Mouse (Mus musculus): Measurements from ENCODE around the gene Spdye4c.
A peak's percentile ranks its signal among the peaks of the same experiment; 100 is the strongest.

Gene Spdye4c

DNA sequence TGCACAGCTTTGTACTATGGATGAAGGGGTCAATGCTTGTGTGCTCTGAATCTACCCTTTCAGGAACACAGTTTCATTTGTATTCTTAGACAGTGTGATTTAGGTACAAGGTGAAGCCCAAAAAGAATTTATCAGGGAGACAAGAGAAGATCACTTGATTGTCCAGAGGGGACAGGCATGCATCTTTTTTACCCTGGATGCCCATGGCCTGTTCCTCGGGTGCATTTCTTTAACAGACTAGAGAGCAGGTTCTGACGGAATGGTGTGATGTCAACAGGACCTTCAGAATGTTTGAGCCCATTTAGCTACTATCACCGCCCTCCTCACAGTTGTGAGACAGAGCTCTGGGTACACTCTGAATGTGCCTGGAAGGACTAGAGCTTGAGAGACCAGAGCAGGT, at the start of gene Spdye4c:
Gene Spdye4c, plus strand, starts transcription at position 301 of the 400 bp plus-strand sequence.
- no peak for DNase-seq (ENCODE audit: low spot score in 2 of 2)

DNA sequence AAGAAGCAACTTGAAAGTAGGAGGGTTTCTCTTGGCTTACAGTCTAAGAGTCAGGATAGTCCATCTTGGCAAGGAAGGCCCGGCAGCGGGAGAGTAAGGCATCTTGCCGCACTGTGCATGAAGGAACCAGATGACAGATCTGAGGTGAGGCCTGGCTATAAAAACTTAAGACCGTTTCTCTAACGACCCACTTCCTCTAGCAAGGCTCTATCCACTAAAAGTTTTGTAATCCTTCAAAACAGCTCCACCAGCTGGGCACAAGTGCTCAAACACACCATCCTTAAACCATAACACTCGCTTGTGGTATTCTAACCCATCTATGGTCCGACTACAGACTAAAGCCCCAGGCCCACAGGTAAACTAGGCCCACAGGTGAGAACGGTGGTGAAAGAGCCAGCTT, 47.5 kb upstream of the Spdye4c start:
- DNase-seq (ENCODE audit: low spot score in 2 of 2), result no peak

DNA sequence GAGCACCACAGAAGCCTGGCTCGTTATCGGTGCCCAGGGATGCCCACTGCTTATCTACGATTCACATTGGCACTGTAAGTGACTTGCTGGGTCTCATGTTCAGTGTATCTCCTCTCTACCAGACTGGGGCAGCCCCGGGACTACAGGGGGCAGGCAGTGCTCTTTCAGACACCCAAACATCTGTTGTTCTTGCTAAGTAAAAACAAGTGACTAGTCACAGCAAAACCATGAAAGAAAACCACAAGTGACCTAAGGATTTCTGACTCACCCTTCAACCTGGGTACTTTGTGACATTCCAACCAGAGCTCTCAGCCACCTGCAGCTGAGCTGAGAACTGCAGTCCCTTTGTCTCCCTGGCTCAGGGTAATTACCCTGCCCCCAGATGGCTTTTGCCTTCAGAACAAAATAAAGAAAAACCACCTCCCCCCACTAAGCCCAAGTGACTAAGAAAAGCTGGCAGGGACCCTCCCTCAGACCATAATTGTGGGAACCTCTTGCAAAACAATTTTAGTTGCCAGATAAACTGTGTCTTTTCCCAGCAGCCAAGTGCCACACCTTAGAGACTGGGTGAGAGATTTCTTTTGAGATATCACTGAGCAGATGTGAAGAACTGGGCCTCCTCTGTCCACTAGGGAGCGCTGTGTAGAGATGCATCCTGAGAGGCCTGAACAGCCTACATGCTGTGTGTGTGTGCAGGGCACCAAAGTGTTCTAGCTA, 46.4 kb upstream of the Spdye4c start:
- DNase-seq (ENCODE audit: low spot score in 2 of 2), result peak in 1 of 2 experiments; percentile 45

DNA sequence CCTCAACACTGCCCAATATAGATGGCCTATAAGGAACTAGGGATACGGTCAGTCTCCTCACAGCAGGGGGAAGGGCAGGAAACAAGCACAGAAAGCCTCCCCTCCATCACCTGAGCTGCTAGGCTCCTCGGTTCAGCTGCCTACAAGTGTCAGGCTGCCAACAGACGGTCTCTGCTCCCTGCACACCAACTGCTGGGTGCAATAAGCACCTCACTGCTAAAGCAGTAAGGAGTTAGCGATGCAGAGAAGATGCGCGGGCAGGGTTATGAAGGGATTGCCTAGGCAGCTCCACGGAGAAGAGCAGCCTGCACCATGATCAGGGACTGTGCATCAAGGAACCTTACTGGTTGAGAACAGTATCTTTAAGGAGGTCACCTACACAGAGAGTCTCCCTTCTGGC, 45.6 kb upstream of the Spdye4c start:
- no peak for DNase-seq (ENCODE audit: low spot score in 2 of 2)

DNA sequence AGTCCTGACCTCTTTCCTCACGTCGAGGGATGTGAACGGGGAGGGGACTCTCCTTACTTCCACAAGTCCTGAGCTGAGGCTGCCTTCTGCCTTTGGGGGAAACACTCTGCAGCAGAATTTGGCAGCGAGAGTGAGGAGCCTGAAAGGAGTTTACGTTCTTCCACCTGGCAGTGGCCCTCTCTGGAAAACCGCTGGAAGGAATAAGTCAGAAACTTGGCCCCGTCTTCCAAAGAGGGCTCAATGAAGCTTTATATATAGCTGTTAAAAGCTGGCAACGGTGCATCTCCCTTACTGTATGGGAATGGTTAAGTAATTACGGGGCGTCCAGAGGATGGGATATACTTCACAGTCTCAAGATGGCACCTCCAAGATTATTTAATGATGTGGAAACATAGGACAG, 43.9 kb upstream of the Spdye4c start:
- DNase-seq (ENCODE audit: low spot score in 2 of 2), result no peak

DNA sequence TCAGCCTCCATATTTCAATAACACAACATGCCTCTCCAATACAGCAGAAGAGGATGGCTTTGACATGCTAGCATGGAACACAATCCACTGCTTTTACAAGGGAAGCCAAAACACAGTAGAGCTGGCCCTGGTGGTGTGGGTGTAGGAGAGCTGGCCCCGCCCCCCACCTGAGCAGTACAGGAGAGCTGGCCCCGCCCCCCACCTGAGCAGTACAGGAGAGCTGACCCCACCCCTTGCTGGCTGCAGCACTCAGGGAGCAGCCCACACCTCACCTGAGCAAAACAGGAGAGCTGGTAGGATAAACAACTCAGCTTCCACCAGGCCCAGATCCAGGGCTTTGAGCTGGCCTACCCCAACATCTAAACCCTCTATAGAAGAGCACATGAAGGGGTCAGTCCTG, 42.7 kb upstream of the Spdye4c start:
- no peak for DNase-seq (ENCODE audit: low spot score in 2 of 2)

DNA sequence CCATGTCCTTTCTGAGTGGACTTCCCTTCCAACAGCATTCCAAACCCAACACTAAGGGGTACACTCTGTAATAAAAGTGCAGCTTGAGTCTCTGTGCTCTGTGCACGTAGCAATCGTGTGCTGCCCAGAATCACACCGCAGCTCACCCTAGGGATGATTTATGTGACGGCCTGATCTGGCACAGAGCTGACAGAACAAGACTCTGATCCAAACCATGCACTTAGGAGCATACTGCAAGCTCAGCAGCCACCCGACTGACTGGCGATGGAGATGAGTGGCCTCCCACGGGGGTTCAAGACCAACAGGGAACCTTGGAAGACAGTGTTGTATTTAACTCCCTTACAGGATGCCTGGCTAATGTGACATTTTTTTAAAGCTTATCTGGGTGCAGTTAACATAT, 41.4 kb upstream of the Spdye4c start:
- no peak for DNase-seq (ENCODE audit: low spot score in 2 of 2)

DNA sequence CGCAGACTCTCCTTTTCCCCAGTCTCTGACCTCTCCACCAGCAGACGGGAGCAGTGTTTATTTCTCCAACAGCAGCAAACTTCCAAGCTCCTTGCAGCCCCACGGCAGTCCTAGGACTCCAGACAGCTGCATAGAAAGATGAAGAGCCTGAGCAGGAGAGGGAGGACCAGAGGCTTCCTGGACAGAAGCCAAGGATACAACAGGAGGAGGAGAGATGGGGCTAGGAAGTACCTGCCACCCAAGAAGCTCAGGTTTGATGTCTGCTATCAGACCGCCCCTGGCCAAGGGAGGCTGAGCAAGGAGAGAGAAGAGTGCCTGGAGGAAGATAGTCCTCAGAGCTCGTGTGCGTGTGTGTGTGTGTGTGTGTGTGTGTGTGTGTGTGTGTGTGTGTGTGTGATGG, 41.0 kb upstream of the Spdye4c start:
- DNase-seq (ENCODE audit: low spot score in 2 of 2), result no peak

DNA sequence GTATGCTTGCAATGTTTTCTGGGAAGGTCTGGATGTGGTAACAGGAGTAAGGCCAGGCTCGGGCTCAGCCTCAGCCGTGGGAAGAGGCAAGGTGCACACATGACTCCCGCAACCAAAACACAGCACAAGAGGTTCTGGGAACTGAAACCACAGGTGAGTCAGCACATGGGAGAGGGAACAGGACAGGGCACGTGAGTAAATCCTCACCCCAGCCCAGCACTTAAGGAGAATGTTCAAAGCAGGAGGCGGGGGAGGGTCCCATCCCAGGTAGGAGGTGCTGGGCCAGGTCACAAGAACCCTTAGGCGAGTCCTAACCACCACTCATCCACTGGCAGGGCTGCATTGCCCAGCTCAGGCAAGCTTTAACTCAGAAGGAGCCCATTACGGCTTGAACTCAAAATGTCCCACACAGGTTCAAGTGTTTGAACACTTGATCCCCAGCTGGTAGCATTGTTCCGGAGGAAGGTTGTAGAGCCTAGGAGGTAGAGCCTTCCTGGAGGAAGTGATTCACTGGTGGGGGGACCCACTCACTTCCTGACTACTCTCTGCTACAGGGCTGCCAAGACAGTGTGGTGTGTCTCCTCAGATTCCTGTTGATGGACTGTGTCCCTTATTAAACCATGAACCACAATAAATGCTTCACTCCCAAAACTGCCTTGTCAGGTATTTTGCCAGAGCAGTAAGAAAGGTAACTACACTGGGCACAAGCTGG, 38.8 kb upstream of the Spdye4c start:
- no peak for DNase-seq (ENCODE audit: low spot score in 2 of 2)

DNA sequence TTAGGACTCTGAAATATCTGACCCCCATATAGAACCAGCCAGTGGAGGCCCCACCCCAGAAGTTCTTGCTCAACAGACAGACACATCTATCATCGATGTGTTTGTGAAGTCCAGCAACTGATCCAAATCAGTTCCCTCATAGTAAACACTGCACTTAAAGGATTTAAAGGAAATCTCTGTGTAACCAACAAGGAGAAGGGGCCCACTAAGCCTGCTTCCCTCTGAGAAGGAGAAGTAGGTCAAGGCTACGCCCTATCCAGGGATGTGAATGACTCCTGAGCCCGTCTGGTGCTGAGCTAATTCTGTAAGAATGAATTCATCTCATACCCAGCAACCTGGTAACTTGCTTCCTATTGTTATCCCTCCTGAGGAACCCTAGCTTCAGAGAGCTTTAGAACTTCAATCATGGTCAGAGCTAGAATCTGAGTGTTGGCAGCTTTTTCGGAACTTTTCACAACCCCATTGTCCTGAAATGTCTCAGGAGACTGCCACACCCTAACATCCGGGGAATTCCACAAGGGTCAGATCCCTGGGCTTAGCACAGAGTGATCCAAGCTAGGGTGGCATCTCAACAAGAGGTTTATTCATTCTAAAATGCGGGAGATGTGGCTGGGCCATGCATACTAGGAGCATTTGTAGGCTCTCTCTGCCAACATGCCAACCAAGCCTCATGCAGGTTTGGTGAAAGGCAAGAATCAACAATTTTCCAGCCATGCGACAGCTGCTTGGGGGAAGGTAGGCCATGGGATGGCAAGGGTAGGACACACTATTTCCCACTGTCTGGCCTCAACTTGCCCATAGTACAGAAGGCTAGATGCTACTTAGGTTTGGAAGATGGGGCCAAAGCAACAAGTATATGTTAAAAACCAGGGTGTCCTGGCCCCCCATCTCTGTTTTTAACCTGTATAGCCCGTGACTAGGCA, 38.0 kb upstream of the Spdye4c start:
- no peak for DNase-seq (ENCODE audit: low spot score in 2 of 2)

DNA sequence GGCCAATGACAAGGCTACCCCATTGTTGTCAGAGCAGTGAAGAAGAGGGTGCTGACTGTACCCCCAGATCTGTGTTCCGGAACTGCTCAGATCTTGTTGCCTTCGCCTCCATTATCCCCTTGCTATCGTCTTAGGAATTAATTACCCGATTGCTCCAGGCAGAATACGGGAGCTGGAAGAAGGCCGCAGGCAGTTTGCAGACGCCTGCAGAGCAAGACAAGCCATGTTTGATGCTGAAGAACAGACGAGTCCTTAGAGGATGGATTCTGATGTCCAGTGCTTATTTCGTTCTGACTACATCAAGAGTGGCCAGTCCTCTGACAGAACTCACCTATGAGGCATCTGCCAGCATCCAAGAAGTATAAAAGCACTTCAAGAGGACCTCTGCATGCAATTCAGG, 35.9 kb upstream of the Spdye4c start:
- no peak for DNase-seq (ENCODE audit: low spot score in 2 of 2)

DNA sequence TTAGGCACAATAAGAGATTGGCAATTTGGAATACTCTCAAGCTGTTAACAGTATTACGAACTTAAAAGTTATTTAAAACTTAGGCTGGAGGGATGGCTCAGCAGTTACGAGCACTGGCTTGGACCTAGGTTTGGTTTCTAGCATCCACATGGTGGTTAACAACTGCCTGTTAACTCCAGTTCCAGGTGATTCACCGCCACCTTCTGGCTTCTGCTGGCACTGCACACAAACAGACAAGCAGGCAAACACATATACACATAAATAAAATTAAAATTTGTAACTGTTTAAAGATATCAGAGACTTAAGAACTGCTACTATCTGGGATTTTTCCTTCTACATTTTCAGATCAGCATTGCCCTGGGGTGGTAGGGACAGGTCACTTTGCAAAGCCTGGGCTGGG, 26.8 kb upstream of the Spdye4c start:
- DNase-seq (ENCODE audit: low spot score in 2 of 2), result no peak

DNA sequence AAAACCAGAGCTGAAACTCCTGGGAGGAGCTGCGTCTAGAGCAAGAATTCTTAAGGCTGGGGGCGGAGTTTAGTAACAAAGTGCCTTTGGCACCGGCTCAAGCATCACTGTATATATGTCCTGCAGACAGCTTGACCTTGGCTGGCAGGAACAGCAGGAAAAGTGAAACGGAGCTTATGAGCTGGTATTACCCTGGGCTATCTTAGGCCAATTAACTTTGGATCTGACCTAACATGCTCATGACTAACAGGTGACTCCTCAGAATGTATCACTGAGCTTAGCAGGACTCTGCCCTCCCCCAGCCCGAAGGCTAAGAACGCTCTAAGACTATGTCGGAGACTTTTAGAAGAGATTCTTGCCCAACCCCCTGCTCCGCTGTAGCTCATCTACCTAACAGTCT, 25.1 kb upstream of the Spdye4c start:
- no peak for DNase-seq (ENCODE audit: low spot score in 2 of 2)

DNA sequence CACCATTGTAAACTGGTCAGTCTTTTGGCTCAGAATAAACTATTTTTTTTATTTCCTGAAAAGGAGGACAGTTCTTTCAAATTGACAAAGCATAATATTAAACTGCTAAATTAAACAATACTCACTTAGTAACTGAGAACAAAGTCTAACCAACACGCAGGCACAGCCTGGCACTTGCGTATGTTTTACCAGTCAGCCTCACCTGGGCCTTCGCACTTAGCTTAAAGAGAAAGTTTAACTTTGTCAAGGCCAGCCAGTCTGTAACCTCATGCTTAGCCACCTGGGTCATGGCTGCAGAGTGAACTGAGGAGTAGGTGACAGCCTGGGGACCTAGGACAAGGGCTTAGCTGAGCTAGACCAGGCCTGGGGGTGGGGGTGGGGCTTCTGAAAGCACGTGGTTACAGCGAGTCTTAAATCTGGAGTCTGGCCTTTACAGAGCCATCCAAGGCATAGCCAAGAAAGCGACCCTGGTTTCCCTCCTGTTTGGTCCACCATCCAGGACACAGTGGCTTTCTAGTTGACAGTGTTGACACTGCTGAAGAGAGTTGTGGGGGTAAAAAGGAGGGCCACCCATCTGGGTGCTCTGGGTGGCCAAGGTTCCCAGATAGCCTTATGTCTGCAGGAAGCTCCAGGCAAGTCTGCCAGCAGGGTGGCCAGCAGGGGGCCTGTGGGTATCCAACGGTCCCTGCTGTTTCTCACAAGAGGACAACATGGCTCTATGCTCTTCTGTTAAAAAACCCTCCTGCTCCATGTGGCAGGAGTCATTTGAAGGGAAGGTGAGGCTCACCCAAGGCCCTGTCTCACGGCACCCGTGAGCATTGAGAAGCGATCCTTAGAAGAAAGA, 24.5 kb upstream of the Spdye4c start:
- DNase-seq (ENCODE audit: low spot score in 2 of 2), result no peak

DNA sequence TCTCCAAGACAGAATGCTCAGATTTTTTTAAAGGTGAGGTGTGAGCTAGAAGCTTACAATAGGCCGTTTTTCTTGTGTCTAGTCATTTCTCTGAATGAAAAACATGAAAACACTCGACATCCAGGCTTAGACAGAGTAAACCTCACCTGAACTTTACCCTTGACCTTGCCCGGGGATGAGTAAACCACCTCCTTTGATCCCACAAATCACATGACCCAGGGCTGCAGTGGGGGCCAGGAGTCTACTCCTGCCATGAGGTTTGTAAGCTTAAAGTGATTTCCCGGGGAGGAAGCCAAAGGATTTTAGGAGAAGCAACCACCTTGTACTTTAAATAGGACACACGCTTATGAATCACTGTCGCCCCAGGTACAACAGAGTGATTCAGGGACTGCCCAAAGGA, 23.0 kb upstream of the Spdye4c start:
- DNase-seq (ENCODE audit: low spot score in 2 of 2), result no peak

DNA sequence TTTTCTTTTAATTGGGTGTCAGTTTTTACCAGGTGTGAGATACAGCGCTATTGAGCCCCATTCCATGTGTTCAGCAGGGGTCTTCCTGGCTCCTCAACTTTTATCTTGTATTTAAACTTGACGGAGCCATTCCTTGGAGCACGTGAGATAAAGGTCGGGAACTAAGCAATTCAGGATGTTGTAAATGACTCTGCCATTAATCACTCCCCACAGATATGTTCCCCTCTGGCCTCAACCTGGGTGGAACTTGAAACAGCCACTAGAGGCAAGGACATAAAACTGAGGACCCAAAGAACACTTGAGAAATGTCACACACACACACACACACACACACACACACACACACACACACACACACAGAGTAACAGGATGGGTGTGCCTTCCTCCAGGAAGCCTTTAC, 22.5 kb upstream of the Spdye4c start:
- no peak for DNase-seq (ENCODE audit: low spot score in 2 of 2)

DNA sequence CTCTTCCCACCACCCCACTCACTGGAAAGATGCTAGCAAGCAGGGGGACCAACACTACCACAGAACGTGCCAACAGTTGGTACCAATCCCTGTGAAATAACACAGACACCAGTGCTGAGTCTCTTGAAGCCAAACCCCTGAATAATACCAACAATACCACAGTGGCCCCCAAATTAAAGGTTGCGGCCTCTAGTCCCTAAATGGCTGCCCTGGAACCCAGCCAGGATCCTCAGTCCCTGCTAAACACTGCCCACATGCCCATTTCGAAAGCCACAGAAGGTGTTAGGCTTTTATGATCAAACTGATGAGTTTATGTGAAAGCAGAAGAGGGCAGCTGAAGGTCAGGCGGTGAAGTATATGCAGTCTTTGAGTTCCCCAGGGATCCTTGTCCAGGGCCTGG, 20.0 kb upstream of the Spdye4c start:
- DNase-seq (ENCODE audit: low spot score in 2 of 2), result no peak

DNA sequence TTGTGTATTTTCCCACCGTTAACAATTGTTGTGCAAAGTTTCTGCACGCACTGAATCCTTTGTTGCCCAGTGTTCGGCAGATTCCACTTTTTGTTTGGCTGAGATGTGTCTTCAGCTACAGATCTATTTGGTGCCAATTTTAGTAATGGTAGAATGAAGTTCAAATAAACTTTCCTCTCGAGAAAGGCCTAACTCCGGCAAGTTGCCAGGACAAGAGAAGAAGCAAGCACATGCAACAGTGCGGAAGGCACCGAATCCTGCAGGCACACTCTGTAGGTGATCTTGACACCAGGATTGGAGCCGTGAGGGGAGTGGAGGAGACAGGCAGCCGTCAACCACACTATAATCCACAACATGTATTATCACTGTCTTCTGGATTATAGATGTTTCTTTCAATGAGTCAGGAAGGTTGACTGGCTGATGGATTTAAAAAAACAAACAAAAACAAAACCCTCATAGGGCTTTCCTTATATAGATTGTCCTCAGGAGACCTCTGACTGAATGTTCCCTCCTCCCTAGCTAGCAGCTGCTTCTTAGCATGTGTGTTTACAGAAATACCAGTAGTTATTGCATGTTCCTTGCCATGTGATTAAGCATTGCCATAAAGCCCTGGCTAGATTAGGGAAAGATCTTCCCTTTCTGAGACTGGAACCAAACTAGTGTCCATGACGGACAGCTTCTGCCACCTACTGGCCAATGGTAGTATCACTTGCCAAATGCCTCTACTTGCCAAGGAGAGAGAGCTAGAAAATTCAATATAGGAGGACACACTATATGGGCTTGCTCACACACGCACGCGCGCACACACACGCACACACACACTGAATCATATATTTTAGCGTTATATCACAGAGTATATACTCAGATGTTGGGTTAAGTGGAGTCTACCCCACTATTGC, 18.0 kb upstream of the Spdye4c start:
- DNase-seq (ENCODE audit: low spot score in 2 of 2), result peak; percentile 86 to 91

DNA sequence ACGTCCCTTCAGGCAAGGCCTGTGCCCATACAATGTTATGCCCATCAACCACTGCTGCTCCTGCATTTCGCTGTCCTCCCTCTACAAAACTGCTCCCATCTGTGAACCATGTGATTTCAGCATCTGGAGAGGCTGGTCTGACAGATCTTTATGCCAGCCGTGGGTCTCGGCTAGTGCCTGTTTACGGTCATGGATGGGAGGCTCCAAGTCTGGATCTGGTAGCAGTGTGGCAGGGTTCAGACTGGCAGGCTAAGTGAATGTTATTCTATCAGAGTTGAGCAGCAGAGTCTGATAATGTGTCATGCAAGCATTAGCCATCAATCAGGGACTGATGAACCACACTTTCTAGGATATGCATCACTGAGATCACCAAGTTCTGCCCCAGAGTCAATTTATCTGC, 8.1 kb upstream of the Spdye4c start:
- no peak for DNase-seq (ENCODE audit: low spot score in 2 of 2)

DNA sequence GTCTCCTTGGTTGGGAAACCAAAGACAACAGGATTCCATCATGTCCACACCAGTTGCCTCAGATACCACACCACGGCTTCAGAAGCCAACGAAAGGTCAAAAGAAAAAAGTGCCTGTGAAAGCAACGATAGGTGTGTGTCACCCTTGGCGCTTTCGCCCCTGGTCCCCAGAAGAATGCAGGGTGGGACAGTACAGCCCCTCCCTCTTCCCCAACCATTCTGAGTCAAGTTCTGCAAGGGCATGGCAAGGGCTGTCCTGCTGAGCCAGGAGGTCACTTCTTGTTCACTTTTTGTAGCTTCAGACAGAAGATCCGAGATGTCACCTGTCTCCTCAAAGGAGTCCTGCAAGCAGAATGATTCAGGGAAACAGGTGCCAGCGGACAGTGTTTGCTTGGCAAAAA, 1.3 kb downstream of the Spdye4c start:
- DNase-seq (ENCODE audit: low spot score in 2 of 2), result no peak

DNA sequence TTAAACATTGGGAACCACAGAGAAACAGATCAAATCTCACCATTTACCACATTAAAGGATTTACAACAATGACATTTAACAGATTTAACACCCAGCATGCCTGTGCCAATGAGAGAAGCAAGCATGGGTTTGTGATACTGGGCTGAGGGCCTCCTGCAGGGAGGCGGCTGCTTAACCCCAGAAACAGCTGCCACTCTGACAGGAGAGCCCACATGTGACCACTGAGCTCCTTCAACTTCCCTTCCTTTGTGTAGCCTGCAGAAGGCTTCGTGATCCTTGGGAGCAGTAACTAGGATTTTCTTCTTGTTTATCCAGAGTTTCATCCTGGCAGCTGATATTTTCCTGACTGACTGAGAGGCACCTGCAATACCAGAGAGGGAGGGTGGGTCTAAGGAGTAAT, 10.5 kb downstream of the Spdye4c start:
- DNase-seq (ENCODE audit: low spot score in 2 of 2), result no peak

All from right cerebral cortex, postnatal 10 days (tissue).